Mouse (Mus musculus) ES-E14 (cell line): ENCODE measurements around the gene Osbp.

Experiments
- CHD2 ChIP-seq: IDR thresholded peaks from 2 replicates; pipeline ENCODE4 v1.6.1; 2014; ENCODE audit warnings: mild to moderate bottlenecking, low read depth, low read length, inconsistent platforms
- HCFC1 ChIP-seq: IDR thresholded peaks from 2 replicates; pipeline ENCODE4 v1.6.1; 2012; ENCODE audit warnings: low read length, inconsistent platforms, borderline replicate concordance; ENCODE audit not compliant: insufficient read depth
- MAFK ChIP-seq: IDR thresholded peaks from 2 replicates; pipeline ENCODE4 v1.6.1; 2014; ENCODE audit warnings: mild to moderate bottlenecking, low read depth, low read length, inconsistent platforms; ENCODE audit not compliant: insufficient read depth
- ZC3H11A ChIP-seq: IDR thresholded peaks from 2 replicates; pipeline ENCODE4 v1.6.1; 2012; ENCODE audit warnings: low read depth, mild to moderate bottlenecking, inconsistent platforms, low read length, borderline replicate concordance
- ZNF384 ChIP-seq: IDR thresholded peaks from 2 replicates; pipeline ENCODE4 v1.6.1; 2012; ENCODE audit warnings: low read depth, low read length, inconsistent platforms

DNA sequence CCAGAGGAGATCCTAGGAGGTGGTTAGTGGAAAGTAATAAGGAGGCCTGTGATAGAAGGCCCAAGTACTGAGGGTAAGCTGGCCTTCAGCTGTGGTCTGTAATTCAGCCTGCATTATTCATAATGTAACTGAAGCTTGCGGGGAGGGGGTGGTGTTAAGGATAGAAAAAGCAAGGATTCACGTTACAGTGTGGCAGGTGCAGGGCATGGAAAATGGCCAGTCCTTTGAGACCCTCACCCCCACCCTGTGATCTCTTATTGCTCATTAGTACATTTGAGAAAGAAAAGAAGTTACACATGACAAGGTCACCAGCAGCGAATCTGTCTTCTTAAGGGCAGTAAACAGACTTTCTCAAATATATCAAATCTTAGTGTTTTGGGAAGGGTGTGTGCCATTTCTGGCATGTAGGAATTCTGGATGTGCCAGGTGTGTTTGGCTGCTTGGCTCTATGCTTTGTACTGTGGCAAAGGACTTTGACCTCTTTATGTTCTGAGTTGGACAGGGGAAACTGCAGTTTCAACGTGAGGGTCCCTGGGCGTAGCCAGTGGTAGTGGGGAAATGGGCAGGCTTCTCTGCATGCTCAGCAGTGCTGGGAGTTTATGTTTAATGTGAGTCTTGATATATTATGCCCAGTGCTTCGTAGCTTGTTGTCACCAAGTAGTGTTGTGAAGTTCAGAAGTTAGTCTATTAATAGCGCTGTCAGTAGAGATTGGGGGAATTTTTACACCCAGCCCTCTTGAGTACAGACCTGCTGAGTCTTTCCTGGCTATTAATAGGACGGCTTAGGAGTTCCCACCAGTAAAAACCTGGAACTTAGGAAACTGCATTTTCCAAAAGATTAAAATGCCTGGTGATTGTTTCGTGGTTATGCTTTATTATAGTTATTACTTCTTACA lies 3.7 kb downstream of the Osbp start:
- TF ChIP-seq ZNF384 = no peak
- no peak for TF ChIP-seq CHD2
- TF ChIP-seq MAFK = no peak
- TF ChIP-seq HCFC1 = no peak
- no peak for TF ChIP-seq ZC3H11A
